In genomic region chr7:4452644-4453043, GRCm38 (mm10) we compare ENCODE assay signal across 14 mouse cellular contexts. TPM values are rescaled to one million over a fixed set of nuclear protein-coding genes. Genes with fewer than 3 reads are reported as not detected.
DNase-seq lines count a peak whose midpoint lies in the region; ATAC-seq and TF ChIP-seq lines count a peak whose summit lies in the region.
"Had no signal": no experiment of that assay in that cellular context is flagged by ENCODE, and none has a peak within 500 bp of the region (broad histone marks: within the 10 kb centered on the region; RNA-seq: fewer than 3 reads in every experiment).

No protein-coding gene starts in this region.

- H3K27me3 ChIP-seq in lung, embryonic 14.5 days (ENCODE audit: insufficient read depth, low read length), result no peaks in the 10 kb centered on the region
- no peaks in the 10 kb centered on the region for H3K27me3 ChIP-seq in stomach, embryonic 15.5 days (replicated peaks)
- H3K27me3 ChIP-seq in midbrain, embryonic 14.5 days (ENCODE audit: control insufficient read depth, insufficient read depth, low read length), result no peaks in the 10 kb centered on the region

- no peak overlapping the region for H3K9ac ChIP-seq in lung, embryonic 14.5 days
- no peak overlapping the region for H3K9ac ChIP-seq in stomach, embryonic 15.5 days
- H3K9ac ChIP-seq in midbrain, embryonic 14.5 days (replicated peaks; ENCODE audit: low read length), result no peak overlapping the region

- H3K9me3 ChIP-seq in lung, embryonic 14.5 days (ENCODE audit: low read depth, low read length), result no peaks in the 10 kb centered on the region
- H3K9me3 ChIP-seq in stomach, embryonic 15.5 days, result no peaks in the 10 kb centered on the region
- H3K9me3 ChIP-seq in midbrain, embryonic 14.5 days (ENCODE audit: control insufficient read depth, low read length), result no peaks in the 10 kb centered on the region
- H3K9me3 ChIP-seq: hindbrain, embryonic 10.5 days had no signal

- no peak overlapping the region for H3K4me2 ChIP-seq in lung, embryonic 14.5 days
- H3K4me2 ChIP-seq in stomach, embryonic 15.5 days, result no peak overlapping the region
- H3K4me2 ChIP-seq in midbrain, embryonic 14.5 days (ENCODE audit: low read length), result no peak overlapping the region

- H3K4me1 ChIP-seq in lung, embryonic 14.5 days (ENCODE audit: insufficient read depth), result no peaks in the 10 kb centered on the region
- H3K4me1 ChIP-seq in stomach, embryonic 15.5 days, result 0 out of 2 replicates have a peak, but pooled peaks cover 3% of the 10 kb centered on the region
- no peaks in the 10 kb centered on the region for H3K4me1 ChIP-seq in midbrain, embryonic 14.5 days (ENCODE audit: control insufficient read depth, insufficient read depth, low read length)

- no peak overlapping the region for H3K4me3 ChIP-seq in lung, embryonic 14.5 days (ENCODE audit: low read depth, low read length)
- no peak overlapping the region for H3K4me3 ChIP-seq in stomach, embryonic 15.5 days (replicated peaks)
- no peak overlapping the region for H3K4me3 ChIP-seq in midbrain, embryonic 14.5 days (replicated peaks; ENCODE audit: low read depth, low read length)
- H3K4me3 ChIP-seq: hindbrain, embryonic 10.5 days; layer of hippocampus, adult 2 months had no signal

- no peak for TF ChIP-seq CTCF in lung, embryonic 14.5 days (IDR thresholded peaks at IDR 0.05; ENCODE audit: low read depth)

- 20% methylated on average over 4 of the region's 4 CpGs for WGBS in lung, embryonic 14.5 days
- 11% methylated on average over 4 of the region's 4 CpGs for WGBS in stomach, embryonic 15.5 days
- WGBS in midbrain, embryonic 14.5 days, result 39% methylated on average over 4 of the region's 4 CpGs

- peak; percentile 16 to 71 for DNase-seq in kidney, postnatal 25 days
- no peak for DNase-seq in kidney, postnatal 10 days
- DNase-seq in lung, embryonic 14.5 days, result peak; percentile 31
- DNase-seq in retina, postnatal 1 day, result no peak
- no peak for DNase-seq in midbrain, embryonic 14.5 days
- DNase-seq: adrenal gland, postnatal 14 days; right cerebral cortex, postnatal 25 days had no signal

- 0 out of 2 replicates have a peak, but pooled peaks have one; percentile 18 for ATAC-seq in common myeloid progenitor, adult 5-6 weeks (replicated peaks; ENCODE audit: low read depth, poor library complexity, severe bottlenecking)
- peak; percentile 75; the same call in 1 of the 2 replicates for ATAC-seq in lung, embryonic 14.5 days (ENCODE audit: insufficient read depth)
- ATAC-seq in stomach, embryonic 15.5 days (ENCODE audit: insufficient read depth, low FRiP score, low read depth), result peak; percentile 93
- no peak for ATAC-seq in midbrain, embryonic 14.5 days (ENCODE audit: low FRiP score, low TSS enrichment)
- ATAC-seq: Patski had no signal

- 0 out of 2 replicates have a peak overlapping the region, but pooled peaks have one; percentile 16 for H3K27ac ChIP-seq in lung, embryonic 14.5 days (ENCODE audit: low read depth)
- H3K27ac ChIP-seq in stomach, embryonic 15.5 days, result peak overlapping the region; percentile 84
- no peak overlapping the region for H3K27ac ChIP-seq in midbrain, embryonic 14.5 days (replicated peaks; ENCODE audit: low read depth, low read length)
- H3K27ac ChIP-seq: hindbrain, embryonic 10.5 days; layer of hippocampus, adult 2 months had no signal

- no peaks in the 10 kb centered on the region for H3K36me3 ChIP-seq in lung, embryonic 14.5 days (ENCODE audit: insufficient read depth)
- no peaks in the 10 kb centered on the region for H3K36me3 ChIP-seq in stomach, embryonic 15.5 days
- H3K36me3 ChIP-seq in midbrain, embryonic 14.5 days (ENCODE audit: control insufficient read depth, insufficient read depth, low read length), result no peaks in the 10 kb centered on the region
- H3K36me3 ChIP-seq: hindbrain, embryonic 10.5 days had no signal

RNA-seq across cellular contexts. Expression of gene Rdh13, which starts 7.2 kb away (rescaled TPM):
- total RNA-seq in common myeloid progenitor, adult 5-6 weeks (2017), result 14.0 and 15.1 TPM in 2 replicates
- polyA plus RNA-seq in lung, embryonic 14.5 days (2014; fragmentation: Nextera tagmentation; extraction: Ambion mirVana), result 25.9 and 27.3 TPM in 2 replicates
- 27.2 and 27.7 TPM in 2 replicates for polyA plus RNA-seq in stomach, embryonic 15.5 days (2015; fragmentation: Nextera tagmentation; extraction: Ambion mirVana)
- polyA plus RNA-seq in midbrain, embryonic 14.5 days (2014; fragmentation: Nextera tagmentation; extraction: Ambion mirVana), result 35.5 and 43.1 TPM in 2 replicates

RNA-seq across cellular contexts. Expression of gene Eps8l1, which starts 7.8 kb away (rescaled TPM):
- total RNA-seq in common myeloid progenitor, adult 5-6 weeks (2017), result 4.2 and 5.6 TPM in 2 replicates
- 9.5 and 13.6 TPM in 2 replicates for polyA plus RNA-seq in lung, embryonic 14.5 days (2014; fragmentation: Nextera tagmentation; extraction: Ambion mirVana)
- polyA plus RNA-seq in stomach, embryonic 15.5 days (2015; fragmentation: Nextera tagmentation; extraction: Ambion mirVana), result 10.0 and 11.1 TPM in 2 replicates
- polyA plus RNA-seq in midbrain, embryonic 14.5 days (2014; fragmentation: Nextera tagmentation; extraction: Ambion mirVana), result 6.9 and 9.1 TPM in 2 replicates

RNA-seq across cellular contexts. Expression of gene Ppp1r12c, which starts 48.8 kb away (rescaled TPM):
- total RNA-seq in common myeloid progenitor, adult 5-6 weeks (2017), result 90.2 and 117 TPM in 2 replicates
- 54.3 TPM in 2 replicates for polyA plus RNA-seq in lung, embryonic 14.5 days (2014; fragmentation: Nextera tagmentation; extraction: Ambion mirVana)
- 51.7 and 53.6 TPM in 2 replicates for polyA plus RNA-seq in stomach, embryonic 15.5 days (2015; fragmentation: Nextera tagmentation; extraction: Ambion mirVana)
- 46.2 and 50.7 TPM in 2 replicates for polyA plus RNA-seq in midbrain, embryonic 14.5 days (2014; fragmentation: Nextera tagmentation; extraction: Ambion mirVana)

RNA-seq across cellular contexts. Expression of gene Gp6, which starts 55.1 kb away (rescaled TPM):
- 0.15 TPM in 1 of 2 replicates, not detected in the other for total RNA-seq in common myeloid progenitor, adult 5-6 weeks (2017)
- 0.39 and 0.97 TPM in 2 replicates for polyA plus RNA-seq in lung, embryonic 14.5 days (2014; fragmentation: Nextera tagmentation; extraction: Ambion mirVana)
- polyA plus RNA-seq in stomach, embryonic 15.5 days (2015; fragmentation: Nextera tagmentation; extraction: Ambion mirVana), result 0.22 TPM in 1 of 2 replicates, not detected in the other
- 0.14 TPM in 1 of 2 replicates, not detected in the other for polyA plus RNA-seq in midbrain, embryonic 14.5 days (2014; fragmentation: Nextera tagmentation; extraction: Ambion mirVana)
- total RNA-seq: layer of hippocampus, adult 2 months; left cerebral cortex, postnatal 25 days had no signal
- polyA plus RNA-seq: cortical plate, adult 2 months; Patski had no signal

Comparison
In these comparisons a context has a peak if more than half of its experiments do, and no peak if none do; other contexts are left out.
1. DNase-seq: peak in kidney, postnatal 25 days (2 of 2) and lung, embryonic 14.5 days (single experiment); none in kidney, postnatal 10 days (single experiment), retina, postnatal 1 day (single experiment) and midbrain, embryonic 14.5 days (single experiment).